Mouse (Mus musculus) stomach, embryonic 15.5 days (tissue): ENCODE results near the gene Nmur1. TPM values are rescaled to one million over a fixed set of nuclear protein-coding genes. Genes with fewer than 3 reads are reported as not detected.
"Not testable (repeated sequence)": the region's sequence is repeated elsewhere in the genome, so short reads cannot be mapped to it uniquely, and the experiment has no call there.

ENCODE experiments used
- ATAC-seq: fragments of 200-750 bp; cut with Nextera tagmentation; 2 replicates; pipeline ENCODE4 v1.8.0; 2017; ENCODE audit warnings: low read depth, moderate number of reproducible peaks, moderate TSS enrichment; ENCODE audit not compliant: insufficient read depth, low FRiP score
- H3K27ac ChIP-seq: fragments of 300-500 bp; sonication (generic); 2 replicates; pipeline ENCODE4 v1.5.1; 2015; ENCODE audit warnings: mild to moderate bottlenecking, inconsistent platforms
- H3K27me3 ChIP-seq: fragments of 300-500 bp; sonication (generic); replicated peaks from 2 replicates; pipeline ENCODE4 v1.6.1; 2015; ENCODE audit warnings: inconsistent platforms
- H3K36me3 ChIP-seq: fragments of 300-500 bp; sonication (generic); 2 replicates; pipeline ENCODE4 v1.6.1; 2015; ENCODE audit warnings: inconsistent platforms
- H3K4me1 ChIP-seq: fragments of 300-500 bp; sonication (generic); 2 replicates; pipeline ENCODE4 v1.6.1; 2015; ENCODE audit warnings: inconsistent platforms
- H3K4me2 ChIP-seq: fragments of 300-500 bp; sonication (generic); 2 replicates; pipeline ENCODE4 v1.6.1; 2015; ENCODE audit warnings: mild to moderate bottlenecking, inconsistent platforms
- H3K4me3 ChIP-seq: fragments of 300-500 bp; sonication (generic); replicated peaks from 2 replicates; pipeline ENCODE4 v1.5.1; 2015; ENCODE audit warnings: inconsistent platforms
- H3K9ac ChIP-seq: fragments of 300-500 bp; sonication (generic); 2 replicates; pipeline ENCODE4 v1.6.1; 2015; ENCODE audit warnings: inconsistent platforms
- H3K9me3 ChIP-seq: fragments of 300-500 bp; sonication (generic); 2 replicates; pipeline ENCODE4 v1.6.1; 2016; ENCODE audit warnings: inconsistent platforms
- WGBS: fragments of 180-500 bp; shearing (Covaris S2); methylation state at CpG from one replicate; pipeline ENCODE4 v1.1.7; 2015; 5-methylcytosine and 5-hydroxymethylcytosine counted together
- polyA plus RNA-seq: library from polyadenylated mRNA; unstranded; fragments of >200 nt; fragmentation: Nextera tagmentation; extraction: Ambion mirVana; gene quantifications from 2 replicates; pipeline ENCODE4 v1.2.1, GENCODE M21; 2015

Nmur1 gene
- polyA plus RNA-seq, 1 experiment from 2014 or later = not detected

DNA sequence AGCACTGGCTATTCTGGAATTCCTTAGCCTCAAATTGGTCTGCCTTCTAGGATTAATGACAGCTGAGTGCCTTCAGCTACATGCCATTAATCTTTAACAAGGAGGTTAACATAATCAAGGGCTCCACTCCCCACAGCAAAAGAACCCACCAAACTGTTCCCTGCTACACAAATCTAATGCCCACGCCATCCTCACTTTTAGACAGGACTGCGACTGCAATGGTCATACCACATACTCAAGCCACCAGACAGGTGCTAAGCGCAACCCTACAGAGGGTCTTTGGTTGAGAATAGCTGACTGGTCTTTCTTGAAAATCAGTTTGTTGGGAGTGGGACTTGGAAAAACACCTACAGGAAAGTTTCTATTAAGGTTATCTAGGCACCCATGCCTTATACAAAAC is 76.8 kb downstream of the Nmur1 start:
- H3K36me3 ChIP-seq = peaks cover 57% of the 10 kb centered on the region
- no peaks in the 10 kb centered on the region for H3K4me1 ChIP-seq
- H3K9ac ChIP-seq = no peak overlapping the region
- H3K27ac ChIP-seq = no peak overlapping the region
- ATAC-seq = no peak
- WGBS = 90% methylated on average over 3 of the region's 3 CpGs
- H3K27me3 ChIP-seq = no peaks in the 10 kb centered on the region
- no peaks in the 10 kb centered on the region for H3K9me3 ChIP-seq
- H3K4me2 ChIP-seq = no peak overlapping the region
- no peak overlapping the region for H3K4me3 ChIP-seq

- H3K9ac ChIP-seq = no peak overlapping the region
- WGBS = 75% methylated on average over 4 of the region's 4 CpGs
Measured at GRCm38 (mm10) chr1:86348801-86349200, 77.2 kb downstream of the Nmur1 start.

GRCm38 (mm10) chr1:86348083-86348482 is 77.9 kb downstream of the Nmur1 start:
- H3K4me2 ChIP-seq = no peak overlapping the region
- H3K4me3 ChIP-seq = no peak overlapping the region
- no peak for ATAC-seq
- peaks cover 47% of the 10 kb centered on the region for H3K36me3 ChIP-seq
- H3K27ac ChIP-seq = no peak overlapping the region
- 67% methylated on average over 1 of the region's 1 CpGs for WGBS
- H3K4me1 ChIP-seq = no peaks in the 10 kb centered on the region
- H3K9ac ChIP-seq = no peak overlapping the region
- H3K27me3 ChIP-seq = no peaks in the 10 kb centered on the region
- no peaks in the 10 kb centered on the region for H3K9me3 ChIP-seq

More at GRCm38 (mm10) chr1:86348801-86349200, 77.2 kb downstream of the Nmur1 start:
- Histone ChIP-seq H3K4me1 (no peaks in the 10 kb centered on the region), H3K4me3 (no peak overlapping the region), H3K36me3 (peaks cover 53% of the 10 kb centered on the region), H3K27ac (no peak overlapping the region), H3K4me2 (no peak overlapping the region), H3K9me3 (no peaks in the 10 kb centered on the region), H3K27me3 (no peaks in the 10 kb centered on the region)
- ATAC-seq = no peak

DNA sequence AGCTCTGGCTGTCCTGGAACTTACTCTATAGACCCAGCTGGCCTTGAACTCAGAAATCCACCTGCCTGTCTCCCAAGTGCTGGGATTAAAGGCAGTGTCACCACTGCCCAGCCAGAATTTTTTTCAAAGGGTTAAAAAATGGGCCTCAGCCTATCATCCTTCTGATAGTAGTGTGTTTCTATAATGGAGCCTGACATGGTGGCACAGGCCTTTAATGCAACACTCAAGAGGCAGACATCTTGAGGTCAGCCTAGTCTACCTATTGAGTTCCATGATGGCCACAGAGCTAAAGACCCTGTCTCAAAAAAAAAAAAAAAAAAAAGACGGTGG is 78.3 kb downstream of the Nmur1 start:
- Histone ChIP-seq H3K9me3 (no peaks in the 10 kb centered on the region), H3K36me3 (peaks cover 45% of the 10 kb centered on the region), H3K27ac (no peak overlapping the region), H3K27me3 (no peaks in the 10 kb centered on the region), H3K4me1 (no peaks in the 10 kb centered on the region), H3K4me3 (no peak overlapping the region), H3K4me2 (no peak overlapping the region), H3K9ac (no peak overlapping the region)
- no peak for ATAC-seq
- 73% methylated on average over 1 of the region's 1 CpGs for WGBS

DNA sequence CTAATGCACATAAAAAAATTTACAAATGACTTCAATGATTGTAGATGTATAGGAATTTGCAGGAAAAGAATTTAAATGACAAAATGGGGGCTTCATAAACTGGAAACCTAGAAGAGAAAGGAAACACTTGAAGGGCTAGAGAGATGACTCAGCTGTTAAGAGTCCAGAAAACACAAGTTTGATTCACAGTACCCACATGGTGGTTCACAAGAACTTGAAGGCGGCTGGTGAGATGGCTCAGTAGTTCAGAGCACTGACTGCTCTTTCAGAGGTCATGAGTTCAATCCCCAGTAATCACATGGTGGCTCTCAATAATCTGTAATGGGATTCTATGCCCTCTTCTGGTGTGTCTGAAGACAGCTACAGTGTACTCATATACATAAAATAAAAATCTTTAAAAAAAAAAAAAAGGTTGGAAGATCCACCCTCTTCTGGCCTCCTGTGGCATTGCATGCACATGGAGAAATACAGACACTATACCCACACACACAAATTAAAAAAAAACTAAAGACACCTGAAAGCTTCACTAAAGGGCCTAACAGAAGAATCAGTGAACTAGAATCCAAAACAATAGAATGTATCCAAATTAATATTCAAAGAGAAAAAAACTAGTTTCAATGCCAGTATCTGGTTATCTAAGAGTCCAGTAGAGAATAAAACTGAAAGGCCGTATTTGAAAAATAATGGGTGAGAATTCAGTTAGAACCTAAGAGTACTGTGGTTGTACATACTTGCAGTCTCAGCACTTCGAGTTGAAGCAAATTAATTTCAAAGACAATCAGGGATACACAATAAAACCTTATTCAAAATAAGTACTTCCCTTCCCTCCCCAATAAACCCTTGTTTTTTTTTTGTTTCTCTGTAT is 78.9 kb downstream of the Nmur1 start:
- Histone ChIP-seq H3K27me3 (no peaks in the 10 kb centered on the region), H3K4me2 (no peak overlapping the region), H3K36me3 (peaks cover 40% of the 10 kb centered on the region), H3K9me3 (no peaks in the 10 kb centered on the region), H3K4me3 (no peak overlapping the region), H3K9ac (no peak overlapping the region), H3K27ac (no peak overlapping the region), H3K4me1 (no peaks in the 10 kb centered on the region)
- no peak for ATAC-seq
- 84% methylated on average over 3 of the region's 3 CpGs for WGBS

DNA sequence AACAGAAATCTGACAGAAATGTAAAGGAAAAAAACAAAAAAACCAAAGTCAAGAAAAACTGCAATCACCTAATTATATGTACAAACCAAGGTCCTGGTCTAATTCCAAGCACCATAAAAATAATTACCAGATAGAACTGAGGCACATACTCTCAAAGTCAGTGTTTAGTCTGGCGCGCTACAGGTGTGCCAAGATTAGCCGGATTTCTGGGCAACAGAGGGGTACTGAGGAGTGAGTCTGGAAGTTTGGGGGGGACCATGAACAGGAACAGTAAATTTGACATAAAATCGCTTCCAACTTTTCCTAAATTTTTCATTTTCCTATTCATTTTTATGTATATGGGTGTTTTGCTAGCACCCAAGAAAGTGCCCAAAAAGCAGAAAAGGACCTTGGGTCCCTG is 80.1 kb downstream of the Nmur1 start:
- Histone ChIP-seq H3K36me3 (peaks cover 30% of the 10 kb centered on the region), H3K9me3 (no peaks in the 10 kb centered on the region), H3K4me1 (no peaks in the 10 kb centered on the region), H3K27ac (no peak overlapping the region), H3K9ac (no peak overlapping the region), H3K27me3 (no peaks in the 10 kb centered on the region), H3K4me3 (no peak overlapping the region), H3K4me2 (no peak overlapping the region)
- ATAC-seq = no peak
- WGBS = 91% methylated on average over 4 of the region's 4 CpGs

DNA sequence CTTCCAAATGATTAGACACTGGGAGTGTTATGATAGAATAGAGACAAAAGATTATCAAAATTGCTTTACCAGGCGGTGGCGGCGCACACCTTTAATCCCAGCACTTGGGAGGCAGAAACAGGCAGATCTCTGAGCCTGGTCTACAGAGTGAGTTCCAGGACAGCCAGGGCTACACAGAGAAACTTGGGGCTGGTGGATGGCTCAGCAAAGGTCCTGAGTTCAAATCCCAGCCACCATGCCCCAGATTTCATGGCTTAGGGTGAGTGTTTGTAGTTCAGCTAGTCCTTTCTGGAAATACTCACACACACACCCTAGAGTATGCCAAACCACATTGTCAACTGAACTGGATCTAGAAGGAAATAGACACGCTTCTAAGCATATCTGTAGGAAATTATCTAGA is 81.0 kb downstream of the Nmur1 start:
- Histone ChIP-seq H3K9me3 (no peaks in the 10 kb centered on the region), H3K4me3 (no peak overlapping the region), H3K36me3 (peaks cover 22% of the 10 kb centered on the region), H3K27me3 (no peaks in the 10 kb centered on the region), H3K27ac (no peak overlapping the region), H3K9ac (no peak overlapping the region), H3K4me2 (no peak overlapping the region), H3K4me1 (no peaks in the 10 kb centered on the region)
- no peak for ATAC-seq
- WGBS = 82% methylated on average over 4 of the region's 4 CpGs

GRCm38 (mm10) chr1:86343969-86344861 is 81.8 kb downstream of the Nmur1 start:
- no peaks in the 10 kb centered on the region for H3K4me1 ChIP-seq
- 48% methylated on average over 4 of the region's 4 CpGs for WGBS
- no peak overlapping the region for H3K4me3 ChIP-seq
- peaks cover 15% of the 10 kb centered on the region for H3K36me3 ChIP-seq
- no peaks in the 10 kb centered on the region for H3K9me3 ChIP-seq
- ATAC-seq = no peak
- H3K9ac ChIP-seq = no peak overlapping the region
- H3K27ac ChIP-seq = no peak overlapping the region; the same call in 1 of the 2 replicates
- no peaks in the 10 kb centered on the region for H3K27me3 ChIP-seq
- H3K4me2 ChIP-seq = no peak overlapping the region

GRCm38 (mm10) chr1:86343087-86343645 is 82.9 kb downstream of the Nmur1 start:
- Histone ChIP-seq H3K9ac (no peak overlapping the region), H3K4me3 (no peak overlapping the region), H3K27ac (no peak overlapping the region), H3K27me3 (no peaks in the 10 kb centered on the region), H3K4me2 (no peak overlapping the region), H3K9me3 (no peaks in the 10 kb centered on the region), H3K4me1 (no peaks in the 10 kb centered on the region), H3K36me3 (peaks cover 6% of the 10 kb centered on the region; the same call in 1 of the 2 replicates)
- 82% methylated on average over 1 of the region's 1 CpGs for WGBS
- no peak for ATAC-seq

- H3K4me1 ChIP-seq = no peaks in the 10 kb centered on the region
- no peak overlapping the region for H3K4me2 ChIP-seq
- ATAC-seq = no peak
- no peak overlapping the region for H3K9ac ChIP-seq
- H3K27ac ChIP-seq = no peak overlapping the region
- H3K36me3 ChIP-seq = no peaks in the 10 kb centered on the region
- WGBS = 88% methylated on average over 2 of the region's 2 CpGs
- H3K4me3 ChIP-seq = no peak overlapping the region
- no peaks in the 10 kb centered on the region for H3K9me3 ChIP-seq
- H3K27me3 ChIP-seq = no peaks in the 10 kb centered on the region
Measured at GRCm38 (mm10) chr1:86342371-86342770, 83.7 kb downstream of the Nmur1 start.

DNA sequence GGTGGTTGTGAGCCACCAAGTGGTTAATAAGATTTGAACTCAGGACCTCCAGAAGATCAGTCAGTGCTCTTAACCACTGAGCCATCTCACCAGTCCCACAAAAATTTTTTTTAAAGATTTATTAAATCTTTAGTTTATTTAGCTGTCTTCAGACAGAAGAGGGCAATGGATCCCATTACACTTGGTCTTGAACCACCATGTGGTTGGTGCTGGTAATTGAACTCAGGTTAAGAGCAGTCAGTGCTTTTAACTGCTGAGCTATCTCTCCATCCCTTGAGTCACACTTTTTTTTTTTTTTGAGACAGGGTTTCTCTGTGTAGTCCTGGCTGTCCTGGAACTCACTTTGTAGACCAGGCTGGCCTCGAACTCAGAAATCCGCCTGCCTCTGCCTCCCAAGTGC is 84.9 kb downstream of the Nmur1 start:
- not testable (repeated sequence) for H3K4me3 ChIP-seq, H3K36me3 ChIP-seq, H3K4me2 ChIP-seq, H3K9me3 ChIP-seq, H3K27me3 ChIP-seq, H3K4me1 ChIP-seq, ATAC-seq, H3K9ac ChIP-seq, H3K27ac ChIP-seq
- WGBS = 78% methylated on average over 2 of the region's 2 CpGs
